Mouse (Mus musculus) 416B (cell line): Measurements from ENCODE around the gene Phlda1.
A peak's percentile ranks its signal among the peaks of the same experiment; 100 is the strongest.

Experiments
- DNase-seq: peaks from one replicate; pipeline ENCODE4 v3.0.0; 2011; ENCODE audit warnings: low read depth

Phlda1 gene

GRCm38 (mm10) chr10:111505406-111505805 lies 680 bp upstream of the Phlda1 start:
- DNase-seq, result no peak

- DNase-seq, result no peak
Observed at GRCm38 (mm10) chr10:111506926-111507459, 907 bp downstream of the Phlda1 start.

- DNase-seq, result peak; percentile 42
Observed at GRCm38 (mm10) chr10:111507460-111508211, 1.6 kb downstream of the Phlda1 start.

- no peak for DNase-seq
Observed at GRCm38 (mm10) chr10:111508324-111509080, 2.4 kb downstream of the Phlda1 start.

DNA sequence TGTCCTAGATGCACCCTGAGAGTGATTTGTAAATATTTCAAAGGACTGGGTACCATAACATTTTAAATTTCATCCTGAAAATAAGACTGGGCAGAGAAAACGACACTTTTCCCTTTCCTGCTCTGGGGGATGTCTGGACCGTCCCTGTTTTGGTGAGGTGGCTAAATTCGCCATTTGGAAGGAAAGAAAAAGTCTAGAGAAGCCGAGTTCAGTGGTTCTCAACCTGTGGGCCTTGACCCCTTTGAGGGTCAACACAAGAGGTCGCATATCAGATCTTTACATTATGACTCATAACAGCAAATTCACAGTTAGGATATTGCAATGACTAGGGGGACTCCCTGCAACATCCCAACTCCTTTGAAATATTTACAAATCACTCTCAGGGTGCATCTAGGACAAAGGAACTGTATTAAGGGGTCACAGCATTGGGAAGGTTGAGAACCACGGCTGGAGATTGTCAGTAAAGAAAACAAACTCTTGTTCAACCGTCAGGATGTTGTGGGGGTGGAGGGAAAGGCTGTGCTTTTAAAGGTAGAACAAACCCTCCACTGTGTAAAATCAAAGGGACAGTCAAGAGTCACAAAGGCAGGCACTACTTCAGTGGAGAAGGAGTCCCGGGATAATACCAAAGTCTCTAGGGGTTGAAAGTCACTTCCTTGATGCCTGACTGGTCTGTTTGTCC lies 3.2 kb downstream of the Phlda1 start:
- DNase-seq, result peak; percentile 27

DNA sequence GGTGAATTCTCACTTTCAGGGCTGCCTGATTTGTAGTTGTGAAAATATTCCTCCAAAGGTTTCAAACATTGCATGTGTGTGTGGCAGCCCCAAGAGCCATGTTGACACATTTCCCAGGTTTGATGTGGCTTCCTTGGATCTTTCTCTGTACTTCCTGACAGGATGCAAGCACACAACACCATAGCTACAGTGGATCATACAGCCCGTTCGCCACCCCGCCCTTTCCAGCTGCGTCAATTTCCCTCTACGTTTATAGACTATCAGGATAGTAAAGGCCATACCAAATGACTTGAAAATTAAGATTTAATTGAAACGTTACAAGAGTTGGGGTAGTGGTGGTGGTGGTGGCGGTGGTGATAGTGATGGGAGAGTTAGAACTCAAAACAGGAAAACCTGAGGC lies 3.9 kb downstream of the Phlda1 start:
- DNase-seq, result no peak

- DNase-seq, result no peak
Observed at GRCm38 (mm10) chr10:111510798-111511197, 4.7 kb downstream of the Phlda1 start.

DNA sequence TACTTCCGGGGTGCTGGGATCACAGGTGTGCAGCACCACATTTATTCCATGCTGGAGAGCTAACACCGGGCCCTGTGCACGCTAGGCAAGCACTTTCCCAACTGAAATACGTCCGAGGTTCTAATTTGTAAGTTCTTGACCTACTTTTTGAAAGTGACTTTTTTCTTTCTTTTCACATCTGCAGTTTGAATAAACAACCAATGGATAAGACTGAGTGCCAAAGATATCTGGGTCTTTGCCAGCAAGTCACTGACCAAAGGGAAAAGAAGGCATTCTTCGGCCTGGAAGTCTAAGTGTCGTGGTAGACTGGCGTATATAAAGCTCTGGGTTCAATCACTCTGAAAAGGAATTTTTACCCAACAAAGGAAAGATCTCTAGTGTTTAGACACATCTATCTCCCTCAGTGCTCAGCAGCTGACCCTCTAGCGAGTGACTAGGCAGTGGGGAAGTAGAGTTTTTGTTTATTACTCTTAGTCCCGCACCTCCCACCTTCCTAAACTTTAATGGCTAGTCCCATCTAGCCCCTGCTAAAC lies 6.0 kb downstream of the Phlda1 start:
- no peak for DNase-seq

DNA sequence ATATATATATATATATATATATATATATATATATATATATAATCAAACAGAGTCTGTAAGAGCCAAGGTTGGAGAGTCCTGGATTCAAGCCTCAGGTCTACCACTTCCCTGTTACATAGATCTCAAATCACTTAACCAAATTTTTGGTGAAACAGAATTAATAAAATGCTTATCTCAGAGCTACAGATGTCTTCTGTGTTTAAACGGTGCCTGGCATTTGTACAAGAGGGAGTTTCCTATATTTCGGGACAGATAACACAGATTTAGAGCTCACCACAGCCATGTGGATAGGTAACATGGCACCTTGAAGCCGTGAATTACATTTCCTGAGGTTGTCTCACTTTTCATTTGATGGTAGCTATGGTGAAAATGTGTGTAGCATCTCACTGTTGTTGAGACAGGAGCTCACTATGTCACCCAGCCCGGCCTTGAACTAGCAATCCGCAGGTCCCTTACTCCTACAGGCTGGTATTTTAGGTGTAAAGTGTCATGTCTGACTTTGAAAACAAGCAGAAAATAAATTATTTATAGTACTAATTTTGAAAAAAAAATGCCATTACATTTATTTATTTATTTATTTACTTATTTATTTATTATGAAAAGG lies 8.3 kb downstream of the Phlda1 start:
- no peak for DNase-seq

GRCm38 (mm10) chr10:111515071-111516010 lies 9.3 kb downstream of the Phlda1 start:
- DNase-seq, result no peak

DNA sequence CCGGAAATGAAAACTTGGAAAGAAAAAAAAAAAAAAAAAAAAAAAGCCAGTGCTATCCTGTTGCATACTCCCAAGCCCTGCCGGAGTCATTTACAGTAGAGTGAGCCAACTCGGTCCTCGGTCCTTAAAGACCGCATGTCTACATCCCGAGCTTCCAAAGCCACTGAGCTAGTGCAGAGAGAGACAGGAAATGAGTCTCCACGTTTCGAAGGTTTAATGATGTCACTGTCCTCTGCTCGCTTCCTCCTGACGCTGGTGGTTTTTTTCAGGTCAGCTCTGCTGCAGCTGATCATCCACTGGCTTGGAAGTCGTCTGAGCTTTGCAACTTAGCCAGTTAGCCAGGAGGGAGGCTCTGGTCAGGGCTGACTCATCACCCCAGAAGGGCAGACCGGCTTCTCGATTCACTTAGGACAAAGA lies 10.1 kb downstream of the Phlda1 start:
- peak; percentile 97 for DNase-seq

DNA sequence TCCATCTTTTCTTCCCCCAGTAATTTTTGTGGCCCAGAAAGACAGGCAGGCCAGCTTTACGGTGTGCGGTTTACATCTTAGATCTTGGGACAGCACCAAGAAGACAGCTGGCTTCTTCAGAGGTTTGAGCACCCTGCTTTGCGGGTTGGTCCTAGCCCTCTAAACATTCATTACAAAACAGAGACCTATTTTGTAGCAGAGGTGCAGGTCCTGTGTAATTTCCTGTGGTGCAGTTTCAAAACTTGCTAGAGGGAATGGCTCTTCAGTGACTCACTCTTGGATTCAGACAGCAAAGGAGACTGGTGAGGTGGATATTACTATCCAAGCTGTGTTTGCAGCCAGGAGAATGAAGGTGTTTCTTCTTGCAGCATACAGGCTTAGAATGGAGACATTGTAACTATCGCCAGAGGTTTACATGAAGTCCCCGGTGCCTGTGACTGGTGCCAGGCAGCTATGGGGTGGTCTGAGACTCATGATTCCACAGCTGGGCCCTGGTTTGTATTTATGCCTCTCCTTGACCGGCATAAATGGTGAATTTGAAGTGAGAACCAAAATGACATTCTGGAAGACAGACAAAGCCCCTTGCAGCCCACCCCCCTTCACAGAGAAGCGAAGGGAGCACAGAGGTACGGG lies 10.8 kb downstream of the Phlda1 start:
- peak; percentile 79 for DNase-seq

- DNase-seq, result no peak
Observed at GRCm38 (mm10) chr10:111518350-111518749, 12.3 kb downstream of the Phlda1 start.

GRCm38 (mm10) chr10:111519620-111520370 lies 13.7 kb downstream of the Phlda1 start:
- no peak for DNase-seq

DNA sequence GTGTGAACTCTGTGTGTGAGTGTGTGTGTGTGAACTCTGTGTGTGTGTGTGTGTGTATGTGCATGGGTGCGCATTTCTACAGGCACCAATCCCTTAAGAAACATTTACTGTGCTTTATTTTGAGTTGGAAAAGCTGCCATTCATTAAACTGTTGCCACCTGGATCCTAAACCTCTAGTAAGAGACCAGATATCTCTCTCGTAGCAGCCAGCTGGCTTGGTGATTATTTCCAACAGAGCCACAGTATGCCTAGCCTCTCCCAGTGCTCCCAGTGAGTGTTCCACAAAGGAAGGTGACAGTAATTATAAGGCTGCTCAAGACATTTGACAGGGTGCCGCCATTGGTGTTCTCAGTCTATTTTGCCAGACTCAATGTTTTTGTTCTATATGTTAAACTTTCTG lies 14.5 kb downstream of the Phlda1 start:
- DNase-seq, result no peak

DNA sequence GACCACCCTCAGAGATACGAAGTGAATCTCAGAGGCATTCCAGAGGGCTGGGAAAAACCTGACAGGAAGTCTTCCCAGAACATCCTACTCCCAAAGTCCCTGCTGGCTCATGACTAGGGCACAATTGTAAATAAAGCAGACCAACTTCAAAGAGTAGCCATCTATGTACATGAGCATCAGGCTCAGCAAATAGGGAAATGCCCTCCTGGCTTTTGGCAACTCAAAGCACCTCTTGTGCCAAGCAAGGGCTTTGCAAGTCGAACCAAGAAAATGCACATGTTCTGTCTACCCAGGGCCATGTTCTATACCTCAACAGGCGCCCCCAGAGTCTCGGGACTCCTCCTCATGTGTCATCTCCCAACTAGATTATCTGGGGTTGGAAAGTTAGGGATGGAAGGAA lies 15.6 kb downstream of the Phlda1 start:
- no peak for DNase-seq

GRCm38 (mm10) chr10:111522230-111522629 lies 16.1 kb downstream of the Phlda1 start:
- no peak for DNase-seq

- no peak for DNase-seq
Observed at GRCm38 (mm10) chr10:111523894-111524293, 17.8 kb downstream of the Phlda1 start.

- no peak for DNase-seq
Observed at GRCm38 (mm10) chr10:111527057-111527456, 21.0 kb downstream of the Phlda1 start.

GRCm38 (mm10) chr10:111527613-111528012 lies 21.5 kb downstream of the Phlda1 start:
- no peak for DNase-seq
